Mouse (Mus musculus): ENCODE measurements around the gene Cttnbp2nl.
A peak's percentile ranks its signal among the peaks of the same experiment; 100 is the strongest.

The Cttnbp2nl gene

GRCm38 (mm10) chr3:105058627-105059513, 5.9 kb upstream of the Cttnbp2nl start:
- peak; percentile 91 for DNase-seq (ENCODE audit: low read depth, low spot score)

DNA sequence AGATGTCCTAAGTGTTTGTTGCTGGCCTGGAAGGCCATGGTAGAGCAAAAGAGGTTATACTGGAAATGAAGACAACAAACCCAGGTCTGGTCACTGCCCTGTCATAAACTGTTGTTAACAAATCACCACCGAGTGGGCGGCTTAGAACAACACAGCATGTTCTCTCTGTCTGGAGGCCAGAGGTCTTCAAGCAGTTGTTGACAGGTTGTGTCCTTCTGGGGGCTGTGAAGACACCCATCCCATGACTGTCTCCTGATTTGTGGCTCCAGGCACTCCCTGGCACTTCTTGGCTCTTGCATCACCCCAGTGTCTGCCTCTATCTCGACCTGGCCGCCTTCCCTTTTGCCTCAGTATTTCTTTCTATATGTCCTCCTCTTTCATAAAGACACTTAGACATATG, 2.7 kb upstream of the Cttnbp2nl start:
- DNase-seq (ENCODE audit: low read depth, low spot score), result no peak

DNA sequence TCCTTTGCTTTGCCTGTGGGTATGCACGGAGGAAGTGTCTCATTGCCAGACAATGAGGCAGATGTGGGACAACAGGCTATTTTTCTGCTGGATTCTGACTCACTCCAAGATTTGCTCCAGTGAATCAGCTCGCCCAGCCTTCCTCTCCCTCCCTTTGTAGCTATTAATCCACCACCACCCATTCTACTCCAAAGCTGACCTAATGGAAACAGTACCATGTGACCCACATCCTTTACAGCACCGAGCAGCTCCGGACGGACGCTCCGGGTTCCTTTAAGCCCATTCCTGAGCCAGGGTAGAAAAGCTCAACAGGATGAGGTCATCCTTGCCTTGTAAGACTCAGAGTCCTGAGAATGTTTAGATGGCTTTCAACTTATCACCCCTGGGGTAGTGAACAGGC, 2.0 kb upstream of the Cttnbp2nl start:
- DNase-seq (ENCODE audit: low read depth, low spot score), result peak; percentile 19

DNA sequence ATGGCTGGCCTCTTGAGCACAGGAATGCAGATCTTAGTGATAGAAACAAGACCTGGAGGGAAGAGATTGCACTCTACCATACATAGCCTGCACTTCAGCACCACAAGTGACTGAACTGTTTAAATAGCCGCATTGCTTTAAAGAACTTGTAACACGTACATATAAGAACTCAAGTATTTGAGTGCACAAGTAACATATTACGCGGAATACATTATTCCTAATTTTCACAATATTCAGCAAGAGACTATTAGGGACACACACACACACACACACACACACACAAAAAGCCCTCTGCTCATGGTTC, 704 bp upstream of the Cttnbp2nl start:
- no peak for DNase-seq (ENCODE audit: low read depth, low spot score)

- peak; percentile 80 for DNase-seq (ENCODE audit: low read depth, low spot score)
These were observed 592 bp downstream of the Cttnbp2nl start for GRCm38 (mm10) chr3:105052171-105052936.

DNA sequence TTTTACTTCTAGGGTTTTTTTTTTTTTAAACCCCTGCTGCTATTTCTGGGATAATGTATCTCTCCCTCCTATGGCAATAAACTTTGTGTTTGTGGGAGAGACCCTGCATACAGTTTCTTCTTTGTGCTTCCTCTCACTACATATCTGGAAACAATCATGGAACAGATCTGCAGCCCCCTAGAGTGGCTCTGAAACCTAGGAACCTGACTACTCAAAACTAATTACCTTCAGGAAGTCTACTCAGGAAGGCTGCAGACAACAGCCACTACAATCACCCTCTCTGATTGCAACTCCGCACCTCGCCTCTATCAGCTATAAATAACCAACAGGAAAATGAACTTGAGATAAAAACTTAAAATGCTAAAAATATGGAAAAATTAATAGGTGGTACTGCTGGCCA, 1.8 kb downstream of the Cttnbp2nl start:
- no peak for DNase-seq (ENCODE audit: low read depth, low spot score)

GRCm38 (mm10) chr3:105049848-105050247, 3.1 kb downstream of the Cttnbp2nl start:
- DNase-seq (ENCODE audit: low read depth, low spot score), result no peak

DNA sequence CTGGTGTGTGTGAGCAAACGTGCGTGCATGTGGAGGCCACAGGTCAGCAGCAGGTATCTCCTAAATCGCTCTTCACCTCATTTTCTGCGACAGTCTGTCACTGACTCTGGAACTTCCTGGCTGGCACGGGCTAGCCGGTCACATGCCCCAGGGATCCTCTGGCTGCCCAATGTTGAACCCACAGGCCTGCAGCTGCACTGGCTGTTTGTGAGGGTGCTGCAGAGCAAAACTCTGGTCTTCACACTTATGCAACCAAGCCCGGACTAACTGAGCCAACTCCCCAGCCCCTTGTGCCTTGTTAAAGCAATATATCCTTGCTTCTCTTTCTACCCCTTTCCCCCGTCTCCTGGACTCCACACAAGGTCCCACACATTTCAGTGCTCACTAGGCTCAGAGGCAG, 5.3 kb downstream of the Cttnbp2nl start:
- DNase-seq (ENCODE audit: low read depth, low spot score), result no peak

GRCm38 (mm10) chr3:105046870-105047269, 6.1 kb downstream of the Cttnbp2nl start:
- no peak for DNase-seq (ENCODE audit: low read depth, low spot score)

GRCm38 (mm10) chr3:105043746-105044145, 9.2 kb downstream of the Cttnbp2nl start:
- no peak for DNase-seq (ENCODE audit: low read depth, low spot score)

GRCm38 (mm10) chr3:105040983-105041625, 11.8 kb downstream of the Cttnbp2nl start:
- no peak for DNase-seq (ENCODE audit: low read depth, low spot score)

GRCm38 (mm10) chr3:105040002-105040401, 12.9 kb downstream of the Cttnbp2nl start:
- peak; percentile 54 for DNase-seq (ENCODE audit: low read depth, low spot score)

DNA sequence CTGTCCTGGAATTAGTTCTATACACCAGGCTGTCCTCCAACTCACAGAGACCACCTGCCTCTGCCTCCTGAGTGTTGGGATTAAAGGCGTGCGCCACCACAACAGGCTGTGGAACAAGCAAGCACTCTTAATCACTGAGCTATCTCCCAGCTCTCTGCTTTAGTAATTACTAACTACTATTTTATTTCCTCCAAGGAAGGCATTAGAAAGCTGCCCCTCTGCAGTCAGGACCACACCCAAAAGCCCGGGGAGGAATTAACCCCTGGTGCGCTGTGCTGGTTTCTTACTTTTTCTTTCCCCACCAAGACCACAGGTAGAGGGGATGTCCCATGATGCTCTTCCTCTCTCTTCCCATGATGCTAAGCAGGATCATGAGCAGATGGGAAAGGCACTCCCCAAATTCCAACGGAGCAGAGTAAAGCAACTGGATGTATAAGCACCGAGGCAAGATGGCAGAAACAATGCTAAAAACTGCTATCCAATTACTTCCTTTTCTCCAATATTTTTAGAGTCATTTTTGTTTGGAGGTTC, 15.6 kb downstream of the Cttnbp2nl start:
- DNase-seq (ENCODE audit: low read depth, low spot score), result no peak

- DNase-seq (ENCODE audit: low read depth, low spot score), result no peak
These were observed 16.6 kb downstream of the Cttnbp2nl start for GRCm38 (mm10) chr3:105036281-105036847.

GRCm38 (mm10) chr3:105023371-105024005, 29.5 kb downstream of the Cttnbp2nl start:
- no peak for DNase-seq (ENCODE audit: low read depth, low spot score)

GRCm38 (mm10) chr3:105019826-105020692, 32.9 kb downstream of the Cttnbp2nl start:
- DNase-seq (ENCODE audit: low read depth, low spot score), result no peak

DNA sequence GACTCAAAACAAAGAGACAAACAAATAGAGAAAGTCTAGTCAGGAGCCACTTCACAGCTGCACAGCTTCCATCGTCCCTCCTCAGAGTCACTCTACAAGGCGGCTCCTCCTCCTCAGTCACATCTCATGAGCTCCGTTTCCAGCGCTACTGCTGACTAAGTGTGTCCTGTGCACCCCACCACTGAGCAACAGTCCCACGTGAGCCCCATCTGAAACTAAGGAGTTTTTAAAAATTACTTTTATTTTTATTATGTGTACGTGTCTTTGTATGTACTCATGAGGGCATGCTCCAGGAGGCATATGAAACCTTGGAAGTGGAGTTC, 34.2 kb downstream of the Cttnbp2nl start:
- no peak for DNase-seq (ENCODE audit: low read depth, low spot score)

DNA sequence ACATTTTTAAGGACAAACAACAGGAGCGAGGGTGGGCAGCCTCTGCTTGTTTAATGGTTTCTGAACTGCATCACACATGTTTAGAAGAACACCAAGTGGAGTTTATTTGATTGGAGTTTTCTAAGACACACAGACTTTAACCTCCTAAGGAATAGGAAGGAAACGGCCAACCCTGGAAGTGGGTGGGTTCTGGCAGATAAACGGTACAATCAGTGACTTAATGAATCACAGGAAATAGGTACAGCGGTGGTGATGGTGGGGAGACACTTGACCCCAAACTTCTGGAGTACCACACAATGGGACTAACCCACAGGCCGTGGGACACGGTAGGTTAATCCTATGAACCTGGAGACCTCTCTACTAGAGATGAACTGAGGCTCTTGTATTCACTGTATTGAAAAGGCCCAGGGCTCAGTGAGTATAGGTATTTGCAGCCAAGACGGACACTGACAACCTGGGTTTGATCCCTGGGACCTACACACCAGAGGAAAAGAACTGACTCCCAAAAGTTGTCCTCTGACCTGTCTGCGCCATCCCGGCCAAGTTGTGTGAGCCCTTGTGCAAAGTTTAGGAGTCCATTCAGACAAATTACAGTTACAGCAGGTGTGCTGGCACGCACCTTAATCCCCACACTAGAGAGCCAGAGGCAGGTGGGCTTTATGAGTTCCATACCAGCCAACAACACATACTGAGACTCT, 34.7 kb downstream of the Cttnbp2nl start:
- DNase-seq (ENCODE audit: low read depth, low spot score), result no peak

GRCm38 (mm10) chr3:105017314-105017713, 35.6 kb downstream of the Cttnbp2nl start:
- DNase-seq (ENCODE audit: low read depth, low spot score), result no peak

DNA sequence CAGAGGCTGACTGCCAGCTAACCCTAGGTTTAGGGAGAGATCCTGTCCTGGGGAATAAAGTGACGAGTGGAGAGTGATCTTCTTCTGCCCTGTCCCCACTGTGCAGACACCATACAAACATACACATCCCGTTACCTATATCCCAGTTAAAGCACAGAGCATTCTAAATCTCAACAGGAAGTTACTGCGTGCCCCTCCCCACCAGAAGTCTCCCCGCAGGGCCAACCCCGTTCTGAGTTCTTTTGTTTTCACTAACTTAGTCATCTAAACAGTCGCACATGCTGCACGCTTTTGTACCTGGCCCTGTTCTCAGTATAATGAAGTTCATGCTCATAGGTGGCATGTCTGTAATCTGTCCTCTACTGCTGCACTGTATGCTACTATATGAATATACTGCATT, 36.7 kb downstream of the Cttnbp2nl start:
- no peak for DNase-seq (ENCODE audit: low read depth, low spot score)

All from mesoderm, embryonic 11.5 days (tissue).